Mouse (Mus musculus) left cerebral cortex, adult 2 months (tissue): Measurements from ENCODE around the gene Dgat2. TPM values are rescaled to one million over a fixed set of nuclear protein-coding genes. Genes with fewer than 3 reads are reported as not detected.
A peak's percentile ranks its signal among the peaks of the same experiment; 100 is the strongest.

Experiments
- DNase-seq, 2 experiments: peaks; one replicate each; pipeline ENCODE4 v3.0.0; 2021 to 2022; ENCODE audit warnings: low spot score in 2 of 2, mixed read lengths in 1 of 2; ENCODE audit errors: extremely low spot score in 1 of 2
- H3K27ac ChIP-seq: fragments of 200-600 bp; 2 replicates; pipeline ENCODE4 v1.8.1; 2022
- H3K4me3 ChIP-seq: fragments of 200-600 bp; 2 replicates; pipeline ENCODE4 v1.8.1; 2022
- CTCF ChIP-seq: fragments of 200-600 bp; IDR thresholded peaks from 2 replicates; pipeline ENCODE4 v1.8.1; 2022; ENCODE audit warnings: antibody characterized with exemption, mild to moderate bottlenecking, moderate library complexity
- intact Hi-C: fragments of 180-260 bp; cut with DNase I; formaldehyde crosslinking; loops from one replicate; pipeline ENCODE4 v1.15.1; 2025
- total RNA-seq, 2 experiments: library from RNA; stranded (reverse); gene quantifications; 2 replicates each; pipeline ENCODE4 v1.2.3; 2021

The Dgat2 gene
- total RNA-seq, 2 experiments from 2014 or later: 55.7 to 57.8 TPM

- intact Hi-C loops: no loop called here
- TF ChIP-seq CTCF: no peak
- no peak for DNase-seq
- no peak overlapping the region for H3K4me3 ChIP-seq
- no peak overlapping the region for H3K27ac ChIP-seq
Measured at GRCm38 (mm10) chr7:99188630-99189029, 6.1 kb upstream of the Dgat2 start.

- no peak for TF ChIP-seq CTCF
- DNase-seq: no peak
- intact Hi-C loops: no loop called here
Measured at GRCm38 (mm10) chr7:99187451-99187850, 4.9 kb upstream of the Dgat2 start.

GRCm38 (mm10) chr7:99185405-99185804 is 2.9 kb upstream of the Dgat2 start:
- intact Hi-C loops: no loop called here

More at GRCm38 (mm10) chr7:99187451-99187850, 4.9 kb upstream of the Dgat2 start:
- no peak overlapping the region for H3K27ac ChIP-seq
- no peak overlapping the region for H3K4me3 ChIP-seq

GRCm38 (mm10) chr7:99183751-99184150 is 1.2 kb upstream of the Dgat2 start:
- DNase-seq: no peak
- intact Hi-C loops: loop anchor here (2.0 kb wide), 1 partner anchor 65 kb away; no protein-coding TSS in a partner anchor
- no peak for TF ChIP-seq CTCF

More at GRCm38 (mm10) chr7:99185405-99185804, 2.9 kb upstream of the Dgat2 start:
- no peak for DNase-seq
- Histone ChIP-seq H3K27ac (no peak overlapping the region), H3K4me3 (no peak overlapping the region)
- no peak for TF ChIP-seq CTCF

GRCm38 (mm10) chr7:99181619-99182431 is 694 bp downstream of the Dgat2 start:
- peak; percentile 38 to 44 for DNase-seq
- intact Hi-C loops: loop anchor here (2.0 kb wide), 1 partner anchor 67 kb away; no protein-coding TSS in a partner anchor
- peak overlapping the region; percentile 78 for H3K4me3 ChIP-seq
- no peak for TF ChIP-seq CTCF
- peak overlapping the region; percentile 99 for H3K27ac ChIP-seq

More at GRCm38 (mm10) chr7:99183751-99184150, 1.2 kb upstream of the Dgat2 start:
- H3K4me3 ChIP-seq: no peak overlapping the region
- H3K27ac ChIP-seq: no peak overlapping the region

GRCm38 (mm10) chr7:99180162-99180561 is 2.4 kb downstream of the Dgat2 start:
- Histone ChIP-seq H3K27ac (no peak overlapping the region), H3K4me3 (no peak overlapping the region; the same call in 1 of the 2 replicates)
- no peak for TF ChIP-seq CTCF
- DNase-seq: no peak
- intact Hi-C loops: no loop called here

GRCm38 (mm10) chr7:99179271-99179670 is 3.2 kb downstream of the Dgat2 start:
- intact Hi-C loops: no loop called here
- no peak for DNase-seq
- TF ChIP-seq CTCF: no peak

GRCm38 (mm10) chr7:99177386-99177785 is 5.1 kb downstream of the Dgat2 start:
- Histone ChIP-seq H3K27ac (no peak overlapping the region), H3K4me3 (no peak overlapping the region)
- intact Hi-C loops: no loop called here
- TF ChIP-seq CTCF: no peak
- no peak for DNase-seq

More at GRCm38 (mm10) chr7:99179271-99179670, 3.2 kb downstream of the Dgat2 start:
- Histone ChIP-seq H3K27ac (no peak overlapping the region), H3K4me3 (no peak overlapping the region)

GRCm38 (mm10) chr7:99175666-99176065 is 6.9 kb downstream of the Dgat2 start:
- no peak for TF ChIP-seq CTCF
- intact Hi-C loops: no loop called here
- DNase-seq: no peak
- Histone ChIP-seq H3K27ac (no peak overlapping the region), H3K4me3 (no peak overlapping the region)

GRCm38 (mm10) chr7:99175118-99175517 is 7.4 kb downstream of the Dgat2 start:
- H3K27ac ChIP-seq: no peak overlapping the region
- no peak overlapping the region for H3K4me3 ChIP-seq
- no peak for DNase-seq
- TF ChIP-seq CTCF: no peak
- intact Hi-C loops: no loop called here

GRCm38 (mm10) chr7:99174006-99174405 is 8.5 kb downstream of the Dgat2 start:
- no peak for TF ChIP-seq CTCF
- intact Hi-C loops: no loop called here
- DNase-seq: no peak
- Histone ChIP-seq H3K27ac (no peak overlapping the region), H3K4me3 (no peak overlapping the region)

- no peak overlapping the region for H3K27ac ChIP-seq
- TF ChIP-seq CTCF: no peak
- intact Hi-C loops: no loop called here
- DNase-seq: no peak
- no peak overlapping the region for H3K4me3 ChIP-seq
Measured at GRCm38 (mm10) chr7:99172898-99173297, 9.6 kb downstream of the Dgat2 start.
